Mouse (Mus musculus): ENCODE data around the gene Zfp146. TPM values are rescaled to one million over a fixed set of nuclear protein-coding genes. Genes with fewer than 3 reads are reported as not detected.
A peak's percentile ranks its signal among the peaks of the same experiment; 100 is the strongest.

The Zfp146 gene
- total RNA-seq (2012; rRNA removed) = 35.0 and 37.9 TPM in 2 replicates

- in situ Hi-C loops (cut with MboI; ENCODE audit: low sequenced_read_pairs in 2 of 2, unreplicated experiment in 2 of 2) = no loop called here
- Histone ChIP-seq H3K9ac (ENCODE audit: insufficient read depth, low read depth, low read length, poor library complexity, severe bottlenecking) (peak within 1 kb of the TSS; percentile 89), H3K4me3 (ENCODE audit: insufficient read depth in 1 of 2, low read depth in 1 of 2, low read length in 2 of 2, poor library complexity in 1 of 2, severe bottlenecking in 1 of 2) (peak within 1 kb of the TSS; percentile 96 to 98), H3K9me3 (ENCODE audit: control insufficient read depth, insufficient read depth, low read depth, low read length) (no peaks in the 10 kb centered on the region), H3K36me3 (ENCODE audit: control insufficient read depth, insufficient read depth, low read length, poor library complexity, severe bottlenecking) (no peaks in the 10 kb centered on the region), H3K4me1 (ENCODE audit: control insufficient read depth in 2 of 2, insufficient read depth in 2 of 2, low read length in 2 of 2, poor library complexity in 1 of 2) (peaks cover 0 to 6% of the 10 kb centered on the region in 2 experiments; a peak in 1 of 4 replicates), H3K27ac (ENCODE audit: insufficient read depth, low read depth, low read length, poor library complexity, severe bottlenecking) (peak within 1 kb of the TSS; percentile 69)
- peak; percentile 90 for TF ChIP-seq HCFC1 (IDR thresholded peaks at IDR 0.05; ENCODE audit: borderline replicate concordance, insufficient read depth, low read length)
- TF ChIP-seq ZNF384 (IDR thresholded peaks at IDR 0.05; ENCODE audit: low read depth, low read length) = no peak
- 0 out of 2 replicates have a peak, but pooled peaks have one; percentile 28 for TF ChIP-seq MAFK (IDR thresholded peaks at IDR 0.05; ENCODE audit: insufficient read depth, low read depth, low read length)
- peak; percentile 91 for DNase-seq (ENCODE audit: low read depth, low spot score)
Measured at GRCm38 (mm10) chr7:30169583-30170282, at the start of gene Zfp146. Zfp146 (minus strand) TSS chr7:30169750.

GRCm38 (mm10) chr7:30217277-30217676 lies 47.7 kb upstream of the Zfp146 start:
- DNase-seq (ENCODE audit: low read depth, low spot score) = no peak
- Histone ChIP-seq H3K36me3 (ENCODE audit: control insufficient read depth, insufficient read depth, low read length, poor library complexity, severe bottlenecking) (no peaks in the 10 kb centered on the region), H3K4me3 (ENCODE audit: insufficient read depth in 1 of 2, low read depth in 1 of 2, low read length in 2 of 2, poor library complexity in 1 of 2, severe bottlenecking in 1 of 2) (no peak overlapping the region), H3K27ac (ENCODE audit: insufficient read depth, low read depth, low read length, poor library complexity, severe bottlenecking) (no peak overlapping the region), H3K9me3 (ENCODE audit: control insufficient read depth, insufficient read depth, low read depth, low read length) (no peaks in the 10 kb centered on the region), H3K9ac (ENCODE audit: insufficient read depth, low read depth, low read length, poor library complexity, severe bottlenecking) (no peak overlapping the region), H3K4me1 (ENCODE audit: control insufficient read depth in 2 of 2, insufficient read depth in 2 of 2, low read length in 2 of 2, poor library complexity in 1 of 2) (peaks cover 0 to 8% of the 10 kb centered on the region in 2 experiments; a peak in 1 of 4 replicates)
- in situ Hi-C loops (cut with MboI; ENCODE audit: low sequenced_read_pairs in 2 of 2, unreplicated experiment in 2 of 2) = loop anchor here in 1 of 2 experiments (10.0 kb wide), 1 partner anchor 62 kb away; no protein-coding TSS in a partner anchor
- TF ChIP-seq HCFC1 (IDR thresholded peaks at IDR 0.05; ENCODE audit: borderline replicate concordance, insufficient read depth, low read length) = no peak
- TF ChIP-seq ZNF384 (IDR thresholded peaks at IDR 0.05; ENCODE audit: low read depth, low read length) = no peak
- TF ChIP-seq MAFK (IDR thresholded peaks at IDR 0.05; ENCODE audit: insufficient read depth, low read depth, low read length) = no peak
- no peak for TF ChIP-seq ZC3H11A (IDR thresholded peaks at IDR 0.05; ENCODE audit: borderline replicate concordance, low read depth, low read length)
- no peak for TF ChIP-seq CHD2 (IDR thresholded peaks at IDR 0.05; ENCODE audit: low read depth, low read length)

DNA sequence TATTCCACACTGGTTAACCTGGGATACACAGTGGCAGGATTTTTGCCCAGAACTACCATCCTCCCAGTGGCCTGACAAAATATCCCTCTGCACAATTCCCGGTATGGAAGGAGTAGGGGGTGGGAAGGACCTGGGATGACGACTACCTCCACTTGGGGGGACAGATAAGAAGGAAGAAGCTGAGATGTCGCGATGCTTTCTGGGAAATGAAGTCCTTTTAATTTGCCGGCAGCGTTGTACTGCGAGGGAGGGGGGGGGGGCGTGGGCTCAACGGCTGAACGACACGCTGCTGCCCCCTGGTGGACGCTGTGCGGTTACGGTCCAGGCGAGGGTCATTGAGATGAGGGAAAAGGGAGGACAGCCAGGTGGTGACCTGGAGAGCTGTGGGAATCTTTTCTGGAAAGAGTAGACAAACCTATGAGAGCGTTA lies 47.2 kb upstream of the Zfp146 start:
- peak; percentile 81 for DNase-seq (ENCODE audit: low read depth, low spot score)
- TF ChIP-seq HCFC1 (IDR thresholded peaks at IDR 0.05; ENCODE audit: borderline replicate concordance, insufficient read depth, low read length) (peak; percentile 88), ZC3H11A (IDR thresholded peaks at IDR 0.05; ENCODE audit: borderline replicate concordance, low read depth, low read length) (no peak)
- peak overlapping the region; percentile 26; the same call in 1 of the 2 replicates for H3K27ac ChIP-seq (ENCODE audit: insufficient read depth, low read depth, low read length, poor library complexity, severe bottlenecking)
- H3K4me3 ChIP-seq (ENCODE audit: insufficient read depth in 1 of 2, low read depth in 1 of 2, low read length in 2 of 2, poor library complexity in 1 of 2, severe bottlenecking in 1 of 2) = no peak overlapping the region
- H3K9me3 ChIP-seq (ENCODE audit: control insufficient read depth, insufficient read depth, low read depth, low read length) = no peaks in the 10 kb centered on the region
- in situ Hi-C loops (cut with MboI; ENCODE audit: low sequenced_read_pairs in 2 of 2, unreplicated experiment in 2 of 2) = loop anchor here in 1 of 2 experiments (10.0 kb wide), 1 partner anchor 62 kb away; no protein-coding TSS in a partner anchor
- H3K4me1 ChIP-seq (ENCODE audit: control insufficient read depth in 2 of 2, insufficient read depth in 2 of 2, low read length in 2 of 2, poor library complexity in 1 of 2) = peaks cover 0 to 8% of the 10 kb centered on the region in 2 experiments; a peak in 1 of 4 replicates
- H3K9ac ChIP-seq (ENCODE audit: insufficient read depth, low read depth, low read length, poor library complexity, severe bottlenecking) = peak overlapping the region; percentile 58; the same call in 1 of the 2 replicates
- H3K36me3 ChIP-seq (ENCODE audit: control insufficient read depth, insufficient read depth, low read length, poor library complexity, severe bottlenecking) = no peaks in the 10 kb centered on the region

GRCm38 (mm10) chr7:30215875-30216274 lies 46.3 kb upstream of the Zfp146 start:
- in situ Hi-C loops (cut with MboI; ENCODE audit: low sequenced_read_pairs in 2 of 2, unreplicated experiment in 2 of 2) = loop anchor here in 1 of 2 experiments (10.0 kb wide), 1 partner anchor 61 kb away; no protein-coding TSS in a partner anchor
- H3K9me3 ChIP-seq (ENCODE audit: control insufficient read depth, insufficient read depth, low read depth, low read length) = no peaks in the 10 kb centered on the region
- no peaks in the 10 kb centered on the region for H3K36me3 ChIP-seq (ENCODE audit: control insufficient read depth, insufficient read depth, low read length, poor library complexity, severe bottlenecking)
- H3K27ac ChIP-seq (ENCODE audit: insufficient read depth, low read depth, low read length, poor library complexity, severe bottlenecking) = no peak overlapping the region; the same call in 1 of the 2 replicates
- no peak overlapping the region for H3K9ac ChIP-seq (ENCODE audit: insufficient read depth, low read depth, low read length, poor library complexity, severe bottlenecking)
- H3K4me1 ChIP-seq (ENCODE audit: control insufficient read depth in 2 of 2, insufficient read depth in 2 of 2, low read length in 2 of 2, poor library complexity in 1 of 2) = peaks cover 0 to 8% of the 10 kb centered on the region in 2 experiments; a peak in 1 of 4 replicates
- no peak for DNase-seq (ENCODE audit: low read depth, low spot score)
- no peak overlapping the region for H3K4me3 ChIP-seq (ENCODE audit: insufficient read depth in 1 of 2, low read depth in 1 of 2, low read length in 2 of 2, poor library complexity in 1 of 2, severe bottlenecking in 1 of 2)
- TF ChIP-seq HCFC1 (IDR thresholded peaks at IDR 0.05; ENCODE audit: borderline replicate concordance, insufficient read depth, low read length) = no peak
- TF ChIP-seq MAFK (IDR thresholded peaks at IDR 0.05; ENCODE audit: insufficient read depth, low read depth, low read length) = no peak
- no peak for TF ChIP-seq CHD2 (IDR thresholded peaks at IDR 0.05; ENCODE audit: low read depth, low read length)
- no peak for TF ChIP-seq ZC3H11A (IDR thresholded peaks at IDR 0.05; ENCODE audit: borderline replicate concordance, low read depth, low read length)
- no peak for TF ChIP-seq ZNF384 (IDR thresholded peaks at IDR 0.05; ENCODE audit: low read depth, low read length)
